Mouse (Mus musculus) embryonic facial prominence, embryonic 14.5 days (tissue): ENCODE measurements around the gene Lypd4. TPM values are rescaled to one million over a fixed set of nuclear protein-coding genes. Genes with fewer than 3 reads are reported as not detected.

Source experiments
- ATAC-seq: fragments of 200-750 bp; cut with Nextera tagmentation; 2 replicates; pipeline ENCODE4 v1.8.0; 2017; ENCODE audit warnings: low read depth, moderate number of reproducible peaks, moderate TSS enrichment
- DNase-seq: peaks from one replicate; pipeline ENCODE4 v3.0.0-alpha.2; 2015; ENCODE audit warnings: low spot score
- H3K27ac ChIP-seq: fragments of 300-500 bp; sonication (generic); replicated peaks from 2 replicates; pipeline ENCODE4 v1.5.1; 2014; ENCODE audit warnings: low read depth, mild to moderate bottlenecking, low read length, moderate library complexity
- H3K27me3 ChIP-seq: fragments of 300-500 bp; sonication (generic); replicated peaks from 2 replicates; pipeline ENCODE4 v1.6.1; 2014; ENCODE audit warnings: low read length; ENCODE audit not compliant: control insufficient read depth, insufficient read depth
- H3K36me3 ChIP-seq: fragments of 300-500 bp; sonication (generic); 2 replicates; pipeline ENCODE4 v1.6.1; 2014; ENCODE audit warnings: low read length, mixed read lengths; ENCODE audit not compliant: control insufficient read depth, insufficient read depth
- H3K4me1 ChIP-seq: fragments of 300-500 bp; sonication (generic); 2 replicates; pipeline ENCODE4 v1.6.1; 2014; ENCODE audit warnings: antibody characterized with exemption, low read length; ENCODE audit not compliant: control insufficient read depth, insufficient read depth
- H3K4me2 ChIP-seq: fragments of 300-500 bp; sonication (generic); 2 replicates; pipeline ENCODE4 v1.6.1; 2014; ENCODE audit warnings: low read depth, mild to moderate bottlenecking, low read length, moderate library complexity, mixed read lengths
- H3K4me3 ChIP-seq: fragments of 300-500 bp; sonication (generic); 2 replicates; pipeline ENCODE4 v1.5.1; 2014; ENCODE audit warnings: low read depth, mild to moderate bottlenecking, low read length
- H3K9ac ChIP-seq: fragments of 300-500 bp; sonication (generic); 2 replicates; pipeline ENCODE4 v1.6.1; 2014; ENCODE audit warnings: low read depth, mild to moderate bottlenecking, low read length, moderate library complexity, mixed read lengths
- H3K9me3 ChIP-seq: fragments of 300-500 bp; sonication (generic); 2 replicates; pipeline ENCODE4 v1.6.1; 2016; ENCODE audit warnings: low read length; ENCODE audit not compliant: control insufficient read depth
- WGBS: fragments of 180-500 bp; shearing (Covaris S2); extraction: QIAGEN DNeasy Blood & Tissue Kit; methylation state at CpG from one replicate; pipeline ENCODE4 v1.1.7; 2014; 5-methylcytosine and 5-hydroxymethylcytosine counted together
- polyA plus RNA-seq: library from polyadenylated mRNA; unstranded; fragments of >200 nt; fragmentation: Nextera tagmentation; extraction: Ambion mirVana; gene quantifications from 2 replicates; pipeline ENCODE4 v1.2.1, GENCODE M21; 2014

Lypd4 gene
- not detected in 2 replicates for polyA plus RNA-seq

GRCm38 (mm10) chr7:24869532-24870165, at the start of gene Lypd4, which contains the start of gene Dmrtc2:
Lypd4 (minus strand) TSS chr7:24869941.
Dmrtc2 (plus strand) TSS chr7:24870057.
- ATAC-seq = no peak
- Histone ChIP-seq H3K4me3 (no peak within 1 kb of the TSS), H3K4me1 (no peaks in the 10 kb centered on the region), H3K4me2 (no peak within 1 kb of the TSS), H3K36me3 (no peaks in the 10 kb centered on the region), H3K9me3 (0 out of 2 replicates have a peak, but pooled peaks cover 5% of the 10 kb centered on the region), H3K27me3 (peaks cover 4% of the 10 kb centered on the region; the same call in 1 of the 2 replicates), H3K27ac (no peak within 1 kb of the TSS), H3K9ac (no peak within 1 kb of the TSS)
- WGBS = 58% methylated on average over 41 of the region's 41 CpGs
- no peak for DNase-seq

GRCm38 (mm10) chr7:24918763-24919323, 49.1 kb upstream of the Lypd4 start:
- no peak for DNase-seq
- no peak overlapping the region for H3K9ac ChIP-seq
- peaks cover 70% of the 10 kb centered on the region for H3K36me3 ChIP-seq
- H3K4me2 ChIP-seq = no peak overlapping the region
- no peaks in the 10 kb centered on the region for H3K4me1 ChIP-seq
- H3K27ac ChIP-seq = no peak overlapping the region
- H3K4me3 ChIP-seq = no peak overlapping the region
- no peaks in the 10 kb centered on the region for H3K9me3 ChIP-seq
- no peaks in the 10 kb centered on the region for H3K27me3 ChIP-seq
- no peak for ATAC-seq
- 92% methylated on average over 20 of the region's 20 CpGs for WGBS

GRCm38 (mm10) chr7:24912480-24912879, 42.7 kb upstream of the Lypd4 start:
- ATAC-seq = no peak
- 92% methylated on average over 14 of the region's 14 CpGs for WGBS
- peaks cover 62% of the 10 kb centered on the region for H3K36me3 ChIP-seq
- no peak overlapping the region for H3K4me3 ChIP-seq
- H3K9ac ChIP-seq = no peak overlapping the region
- no peaks in the 10 kb centered on the region for H3K9me3 ChIP-seq
- no peak for DNase-seq
- no peak overlapping the region for H3K4me2 ChIP-seq
- peaks cover 2% of the 10 kb centered on the region; the same call in 1 of the 2 replicates for H3K4me1 ChIP-seq
- H3K27ac ChIP-seq = no peak overlapping the region
- H3K27me3 ChIP-seq = no peaks in the 10 kb centered on the region

DNA sequence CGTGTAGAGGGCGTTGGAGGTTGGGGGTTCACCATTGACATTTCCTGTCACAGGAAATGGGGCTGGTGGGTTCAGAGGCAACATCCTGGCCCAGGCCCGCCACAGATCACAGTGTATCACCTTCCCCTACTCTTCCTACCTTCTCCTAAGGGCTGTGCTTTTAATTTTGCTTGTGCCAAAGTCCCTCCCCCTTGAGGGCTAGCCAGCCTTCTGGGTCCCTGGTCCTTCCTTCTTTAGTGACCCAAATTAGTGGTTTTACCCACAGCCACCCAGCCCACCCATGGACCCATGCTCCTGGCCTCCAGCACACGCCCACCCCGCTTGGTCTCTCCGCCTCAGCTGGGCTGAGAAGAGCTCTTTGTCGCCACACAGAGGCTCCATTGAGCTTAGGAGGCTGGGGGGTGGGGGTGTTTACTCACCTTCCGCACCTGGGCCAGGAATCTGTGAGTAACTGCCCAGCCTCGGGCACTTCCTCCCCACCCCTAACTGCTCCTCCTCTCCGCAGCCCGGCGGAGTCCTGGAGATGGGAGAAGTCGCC, 37.5 kb upstream of the Lypd4 start:
- Histone ChIP-seq H3K4me2 (peak overlapping the region; percentile 68), H3K9me3 (no peaks in the 10 kb centered on the region), H3K27me3 (no peaks in the 10 kb centered on the region), H3K27ac (peak overlapping the region; percentile 72), H3K36me3 (peaks cover 38% of the 10 kb centered on the region), H3K4me1 (peaks cover 23% of the 10 kb centered on the region), H3K4me3 (0 out of 2 replicates have a peak overlapping the region, but pooled peaks have one; percentile 5), H3K9ac (peak overlapping the region; percentile 32)
- DNase-seq (peak; percentile 78), ATAC-seq (no peak)
- WGBS = 14% methylated on average over 10 of the region's 13 CpGs

DNA sequence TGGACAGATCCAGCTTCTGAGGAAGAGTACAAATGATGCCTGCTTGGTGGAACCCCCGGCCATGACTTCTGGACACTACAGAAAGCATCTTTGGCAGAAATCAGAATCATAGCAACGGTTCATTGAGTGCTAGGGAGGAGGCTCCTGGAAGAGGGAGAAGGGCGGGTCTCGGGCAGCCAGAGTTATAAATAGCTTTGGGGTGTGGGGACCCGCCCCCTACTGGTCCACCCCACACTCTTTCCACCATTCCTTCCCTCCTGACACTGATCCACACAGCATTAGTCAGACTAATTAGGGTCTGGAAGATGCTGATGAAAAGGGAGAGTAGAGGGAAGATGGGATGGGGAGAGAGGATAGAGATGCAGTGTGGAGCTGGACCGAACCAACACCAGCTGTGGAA, 36.8 kb upstream of the Lypd4 start:
- H3K4me1 ChIP-seq = peaks cover 28% of the 10 kb centered on the region
- ATAC-seq = no peak
- no peak overlapping the region for H3K4me3 ChIP-seq
- H3K36me3 ChIP-seq = peaks cover 31% of the 10 kb centered on the region
- H3K9me3 ChIP-seq = no peaks in the 10 kb centered on the region
- H3K4me2 ChIP-seq = peak overlapping the region; percentile 68
- no peaks in the 10 kb centered on the region for H3K27me3 ChIP-seq
- peak overlapping the region; percentile 72 for H3K27ac ChIP-seq
- H3K9ac ChIP-seq = 0 out of 2 replicates have a peak overlapping the region, but pooled peaks have one; percentile 32
- no peak for DNase-seq
- WGBS = 26% methylated on average over 6 of the region's 6 CpGs

DNA sequence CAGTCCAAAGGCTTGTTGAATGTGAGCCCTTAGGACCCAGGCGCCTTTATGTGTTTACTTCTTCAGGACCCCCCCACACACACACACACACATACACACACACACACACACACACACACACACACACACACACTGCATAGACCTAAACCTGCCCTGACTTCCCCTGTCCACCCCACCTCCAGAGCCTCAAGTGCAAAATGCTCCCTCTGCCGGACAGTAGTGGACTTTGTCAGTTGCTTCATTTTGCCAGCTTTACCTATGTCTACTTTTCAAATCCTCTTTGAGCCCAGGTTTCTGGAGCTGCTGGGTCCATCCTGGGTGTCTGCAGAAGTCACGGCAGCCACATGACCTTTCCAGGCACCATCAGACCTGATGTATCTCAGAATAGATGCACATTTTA, 35.2 kb upstream of the Lypd4 start:
- WGBS = 20% methylated on average over 3 of the region's 3 CpGs
- no peaks in the 10 kb centered on the region for H3K9me3 ChIP-seq

DNA sequence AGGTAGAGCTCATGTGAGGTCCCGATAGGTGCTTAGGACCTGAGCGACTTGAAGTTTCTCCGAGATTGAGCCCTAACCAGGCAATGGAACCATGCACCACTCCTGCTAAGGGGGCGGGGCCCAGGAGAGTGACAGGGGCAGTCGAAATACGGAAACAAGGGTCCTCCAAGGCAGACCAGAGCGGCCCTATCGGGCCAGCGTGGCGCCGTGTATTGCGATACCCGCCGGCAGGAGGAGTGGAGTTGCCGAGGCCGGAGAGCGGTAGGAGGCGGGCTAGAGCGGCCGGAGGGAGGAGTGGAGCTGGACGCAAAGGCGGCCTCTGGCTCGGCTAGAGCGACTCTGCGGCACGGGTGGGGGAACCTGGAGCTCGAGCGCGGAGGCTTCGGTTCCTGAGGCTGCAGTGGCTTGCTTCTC, 34.3 kb upstream of the Lypd4 start:
- H3K27me3 ChIP-seq = no peaks in the 10 kb centered on the region
- WGBS = 0% methylated on average over 18 of the region's 30 CpGs
- ATAC-seq (peak; percentile 98), DNase-seq (peak; percentile 99)
- peak overlapping the region; percentile 77 for H3K27ac ChIP-seq
- peaks cover 12% of the 10 kb centered on the region for H3K36me3 ChIP-seq
- H3K9me3 ChIP-seq = no peaks in the 10 kb centered on the region
- H3K4me2 ChIP-seq = peak overlapping the region; percentile 68
- peak overlapping the region; percentile 89 for H3K9ac ChIP-seq
- peak overlapping the region; percentile 78 for H3K4me3 ChIP-seq
- H3K4me1 ChIP-seq = peaks cover 28% of the 10 kb centered on the region

More for the DNA sequence above, 35.2 kb upstream of the Lypd4 start:
- Histone ChIP-seq H3K4me1 (peaks cover 28% of the 10 kb centered on the region), H3K27ac (peak overlapping the region; percentile 77; the same call in 1 of the 2 replicates), H3K4me3 (peak overlapping the region; percentile 78), H3K27me3 (no peaks in the 10 kb centered on the region), H3K36me3 (peaks cover 21% of the 10 kb centered on the region), H3K9ac (peak overlapping the region; percentile 81), H3K4me2 (peak overlapping the region; percentile 68)
- DNase-seq (peak; percentile 78), ATAC-seq (no peak)

- H3K9ac ChIP-seq = peak overlapping the region; percentile 89
- H3K4me3 ChIP-seq = peak overlapping the region; percentile 78
- H3K27me3 ChIP-seq = no peaks in the 10 kb centered on the region
- peaks cover 6% of the 10 kb centered on the region for H3K36me3 ChIP-seq
- H3K27ac ChIP-seq = peak overlapping the region; percentile 79
- ATAC-seq (no peak), DNase-seq (no peak)
- H3K9me3 ChIP-seq = no peaks in the 10 kb centered on the region
- H3K4me1 ChIP-seq = peaks cover 28% of the 10 kb centered on the region
- 33% methylated on average over 10 of the region's 10 CpGs for WGBS
- peak overlapping the region; percentile 68 for H3K4me2 ChIP-seq
Observed at GRCm38 (mm10) chr7:24903444-24903825, 33.7 kb upstream of the Lypd4 start.
